Mouse (Mus musculus) ovary, postnatal 10 days (tissue): ENCODE results near the gene Tmem125.
"Not testable (repeated sequence)": the region's sequence is repeated elsewhere in the genome, so short reads cannot be mapped to it uniquely, and the experiment has no call there.

ENCODE experiments used
- DNase-seq: peaks from one replicate; pipeline ENCODE4 v3.0.0; 2022; ENCODE audit warnings: low spot score

Gene Tmem125

GRCm38 (mm10) chr4:118537801-118538200 lies 6.0 kb downstream of the Tmem125 start:
- DNase-seq = no peak

DNA sequence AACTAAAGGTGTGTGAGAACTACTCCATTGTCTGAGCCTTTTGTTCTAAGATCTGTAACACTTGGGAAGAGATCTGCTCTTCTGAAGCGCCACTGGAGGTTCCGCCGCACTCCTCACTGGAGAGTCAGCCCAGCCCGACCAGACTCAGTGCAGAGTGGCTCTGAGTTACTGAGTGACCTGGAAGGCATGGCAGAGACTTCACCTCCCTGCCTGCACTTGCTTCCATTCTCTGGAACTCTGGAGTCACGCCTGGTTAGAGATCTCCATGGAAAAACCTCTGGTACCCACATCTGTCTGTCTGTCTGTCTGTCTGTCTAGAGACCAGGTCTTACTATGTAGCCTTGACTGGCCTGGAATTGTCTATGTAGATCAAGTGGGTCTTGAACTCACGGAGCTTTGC lies 8.2 kb downstream of the Tmem125 start:
- DNase-seq = no peak

DNA sequence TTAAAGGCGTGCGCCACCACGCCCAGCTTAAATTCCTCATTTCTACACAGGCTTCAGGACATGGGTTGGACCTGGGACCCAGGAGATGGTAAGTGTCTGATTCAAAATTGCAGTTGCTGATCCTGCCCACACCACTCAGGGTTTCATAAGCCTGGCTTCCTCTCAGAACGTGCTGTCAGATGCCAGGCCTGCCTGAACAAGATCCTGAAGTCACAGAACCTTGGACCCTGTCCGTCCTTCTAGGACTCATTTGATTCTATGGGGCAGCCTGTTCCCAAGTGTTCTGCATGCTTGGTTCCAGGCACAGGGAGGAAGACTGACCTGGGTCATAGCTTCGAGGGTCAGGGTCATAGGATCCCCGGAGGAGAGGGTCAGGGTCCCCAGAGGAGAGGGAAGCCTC lies 10.2 kb downstream of the Tmem125 start:
- no peak for DNase-seq

DNA sequence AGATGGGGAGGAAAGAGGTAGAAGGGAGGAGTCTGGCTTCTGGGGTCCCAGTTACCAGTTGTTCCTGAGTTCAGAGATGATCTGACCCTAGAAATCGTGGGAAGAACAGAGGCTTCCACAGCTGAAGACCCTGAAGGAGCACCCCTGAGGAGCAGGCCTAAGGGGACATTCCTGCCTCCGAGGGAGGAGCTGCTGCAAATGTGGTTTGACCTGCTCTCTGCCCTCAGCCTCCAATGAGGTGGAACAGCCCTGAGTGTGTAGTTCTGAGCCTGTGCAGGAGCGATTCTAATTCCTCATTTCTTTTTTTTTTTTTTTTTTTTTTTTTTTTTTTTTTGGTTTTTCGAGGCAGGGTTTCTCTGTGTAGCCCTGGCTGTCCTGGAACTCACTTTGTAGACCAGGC lies 10.7 kb downstream of the Tmem125 start:
- no peak for DNase-seq

DNA sequence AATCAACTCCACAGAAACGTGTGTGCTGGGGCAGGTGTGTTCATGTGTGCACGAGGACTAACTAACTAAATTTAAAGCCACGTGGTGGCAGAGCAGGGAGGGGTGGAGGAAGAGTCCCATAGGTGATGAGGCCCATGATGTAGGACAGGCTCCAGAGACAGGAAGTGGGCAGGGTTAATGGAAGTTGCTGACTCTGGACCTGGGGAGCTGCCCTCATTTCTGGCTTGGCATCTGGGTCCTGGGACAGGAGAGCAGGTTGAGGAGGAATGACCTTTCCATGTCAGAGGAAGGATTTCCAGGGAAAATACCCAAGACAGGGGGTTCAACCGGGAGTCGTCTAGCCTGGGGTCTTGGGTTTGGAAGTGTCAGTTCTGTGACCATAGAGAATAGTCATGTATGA lies 11.2 kb downstream of the Tmem125 start:
- no peak for DNase-seq

- no peak for DNase-seq
These were observed 16.1 kb downstream of the Tmem125 start for GRCm38 (mm10) chr4:118527720-118528119.

- DNase-seq = no peak
These were observed 16.5 kb downstream of the Tmem125 start for GRCm38 (mm10) chr4:118527335-118527681.

- DNase-seq = no peak
These were observed 17.2 kb downstream of the Tmem125 start, which contains the start of gene 2610528J11Rik for GRCm38 (mm10) chr4:118526408-118527334. Gene 2610528J11Rik (plus strand): TSS chr4:118526999.

DNA sequence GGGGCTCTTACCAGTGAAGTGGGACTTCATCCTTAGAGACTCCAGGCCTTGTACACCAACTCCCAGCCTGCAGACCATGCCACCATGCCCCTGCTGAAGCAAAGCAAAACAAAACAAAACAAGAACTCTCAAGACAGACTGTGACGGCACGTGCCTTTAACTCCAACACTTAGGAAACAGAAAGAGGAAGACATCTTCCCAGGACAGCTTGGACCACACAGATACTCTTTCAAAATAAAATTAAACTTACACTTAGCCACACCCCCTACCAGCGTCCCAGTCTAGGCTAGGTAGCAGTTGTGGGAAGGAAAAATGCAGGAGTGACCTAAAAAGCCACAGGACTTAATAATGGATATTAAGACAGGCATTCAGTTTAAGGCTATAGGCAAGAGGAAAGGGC lies 18.1 kb downstream of the Tmem125 start:
- DNase-seq = no peak

- DNase-seq = no peak
These were observed 19.9 kb downstream of the Tmem125 start for GRCm38 (mm10) chr4:118523976-118524375.

- no peak for DNase-seq
These were observed 21.6 kb downstream of the Tmem125 start for GRCm38 (mm10) chr4:118522248-118522647.

DNA sequence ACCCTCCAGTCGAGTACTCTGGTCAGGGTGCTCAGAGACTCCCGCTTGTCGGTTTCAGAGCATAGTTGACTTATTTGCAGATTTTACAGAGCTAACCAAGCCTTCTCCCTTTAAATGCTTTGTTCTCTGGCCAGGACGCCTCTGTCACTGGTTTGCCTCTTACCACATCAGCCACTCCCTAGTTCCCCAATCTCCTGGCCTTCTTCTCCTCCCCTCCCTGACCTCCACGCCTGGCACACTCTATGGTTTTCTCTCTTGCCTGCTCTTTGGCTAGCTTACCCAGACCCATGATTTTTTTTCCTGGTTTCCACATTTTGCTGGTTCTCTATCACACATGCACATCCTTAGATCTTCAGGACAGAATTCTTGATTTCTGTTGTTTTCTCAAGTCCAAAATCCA lies 25.6 kb downstream of the Tmem125 start:
- DNase-seq = no peak

GRCm38 (mm10) chr4:118517497-118518146 lies 26.2 kb downstream of the Tmem125 start:
- no peak for DNase-seq

DNA sequence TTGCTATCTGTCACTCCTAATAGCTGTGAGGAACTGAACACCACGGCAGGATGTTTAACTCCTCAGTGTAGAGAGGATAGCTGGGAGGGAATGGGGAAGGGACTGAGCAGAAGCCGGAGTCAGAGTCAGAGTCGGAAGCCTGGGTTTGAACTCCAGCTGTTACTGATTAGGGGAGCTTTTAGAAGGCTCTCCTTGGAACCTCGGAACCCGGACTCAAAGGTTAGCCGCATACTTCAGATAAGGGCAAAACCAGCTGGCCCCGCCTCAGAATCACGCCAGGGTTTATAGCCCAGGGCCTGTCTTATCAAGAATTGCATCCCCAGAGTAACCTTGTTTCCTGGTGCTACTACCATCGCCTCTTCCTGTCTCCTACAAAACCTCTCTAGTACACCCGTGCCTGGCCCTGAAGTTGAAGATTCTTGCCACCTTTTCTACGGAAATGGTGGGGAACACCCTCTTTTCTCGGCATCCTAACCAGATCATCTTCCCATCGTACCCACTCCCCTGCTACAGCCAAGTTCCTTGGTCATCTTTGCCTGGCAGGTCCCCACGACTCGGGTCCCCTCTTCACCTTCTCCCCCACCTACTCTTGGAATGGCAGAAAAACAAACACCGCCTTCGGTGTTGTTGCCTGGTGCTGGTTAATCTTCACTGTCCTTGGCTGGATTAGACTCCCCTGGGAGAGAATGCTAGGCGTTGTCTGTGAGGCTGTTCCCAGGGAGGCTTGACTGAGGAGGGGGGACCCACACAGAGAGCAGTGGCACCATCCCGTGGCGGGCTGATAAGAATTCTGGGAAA lies 26.9 kb downstream of the Tmem125 start:
- no peak for DNase-seq

DNA sequence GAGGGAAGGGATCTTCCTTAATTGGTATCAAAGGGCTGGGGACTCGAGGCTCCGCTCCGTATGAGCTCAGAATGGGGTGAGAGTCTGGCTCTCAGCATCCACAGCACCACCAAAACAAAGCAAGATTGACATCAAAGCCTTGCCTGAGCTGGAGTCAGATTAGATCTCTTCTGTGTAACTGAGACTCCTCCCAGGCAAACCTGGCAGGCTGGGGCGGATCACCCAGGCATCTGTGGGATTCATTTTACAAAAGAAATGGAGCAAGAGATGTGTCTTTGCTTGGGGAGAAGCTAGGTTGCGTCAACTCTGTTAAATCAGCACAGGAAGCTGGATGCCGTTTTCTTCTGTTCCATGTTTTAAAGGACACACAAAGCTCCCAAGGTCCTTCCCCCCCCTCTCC lies 34.8 kb downstream of the Tmem125 start:
- DNase-seq = no peak

- not testable (repeated sequence) for DNase-seq
These were observed 36.7 kb downstream of the Tmem125 start for GRCm38 (mm10) chr4:118507171-118507570.

DNA sequence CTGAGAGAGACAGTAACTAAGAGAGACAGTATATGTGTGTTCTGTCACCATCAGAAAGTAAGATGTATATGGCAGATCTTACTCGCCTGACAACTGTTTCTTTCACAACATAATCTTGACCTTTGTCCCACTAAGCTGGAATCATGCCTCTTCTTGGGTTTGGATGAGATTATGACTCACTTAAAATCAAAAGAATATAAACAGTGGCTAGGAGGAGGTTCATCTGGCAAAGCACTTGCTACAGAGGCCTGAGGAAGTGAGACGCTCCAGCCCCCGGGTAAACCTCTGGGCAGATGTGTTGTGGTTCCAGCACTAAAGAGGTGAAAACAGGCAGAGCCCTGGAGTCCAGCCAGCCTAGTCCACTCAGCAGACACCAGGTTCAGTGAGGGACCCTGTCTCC lies 38.3 kb downstream of the Tmem125 start:
- DNase-seq = no peak

DNA sequence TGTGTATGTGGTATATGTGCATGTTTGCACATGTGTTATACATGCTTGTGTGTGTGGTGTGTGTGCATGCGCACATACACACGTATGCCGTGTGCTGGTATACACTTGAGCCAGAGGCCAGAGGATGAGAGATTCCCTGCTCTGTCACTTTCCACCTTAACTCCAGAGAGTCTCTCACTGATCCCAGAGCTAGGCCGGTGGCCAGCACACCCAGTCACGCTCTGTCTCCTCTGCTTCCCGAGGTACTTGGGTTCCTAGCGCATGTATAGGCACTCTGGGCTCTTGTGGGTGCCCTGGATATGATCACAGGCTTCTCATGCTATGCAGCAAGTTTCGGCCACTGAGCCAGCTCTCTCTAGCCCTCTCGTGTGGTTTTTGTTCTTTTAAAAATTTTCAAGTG lies 43.1 kb downstream of the Tmem125 start:
- DNase-seq = no peak

DNA sequence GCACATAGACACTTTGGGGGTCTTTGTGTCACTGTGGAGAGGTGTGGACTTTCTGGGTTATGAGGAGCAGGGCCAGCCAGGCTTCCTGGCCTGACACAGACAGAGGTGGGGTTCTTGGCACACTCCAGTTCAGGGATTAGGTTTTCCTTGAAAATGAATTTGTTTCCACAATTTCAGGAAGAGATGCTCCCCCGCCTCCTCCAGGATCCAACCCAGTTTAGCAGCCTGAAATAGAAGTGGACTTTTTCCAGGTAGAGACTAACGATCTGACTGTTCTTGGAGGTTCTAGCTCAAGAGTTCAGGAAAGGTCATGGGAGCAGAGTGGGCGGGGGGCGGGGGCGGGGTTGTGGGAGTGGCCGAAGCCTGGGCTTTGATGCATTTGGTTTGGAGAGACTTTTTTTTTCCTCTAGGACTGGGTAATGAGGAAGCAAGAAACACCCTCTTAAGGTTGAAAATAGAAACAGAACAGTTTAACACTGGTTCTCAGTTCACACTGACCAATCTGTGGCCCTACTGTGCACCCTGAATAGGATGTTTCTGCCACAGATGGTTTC lies 43.6 kb downstream of the Tmem125 start:
- no peak for DNase-seq
